Comparison of ENCODE assay signal across 8 mouse cellular contexts in genomic region chr7:130646762-130647139, GRCm38 (mm10).
DNase-seq lines count a peak whose midpoint lies in the region; ATAC-seq and TF ChIP-seq lines count a peak whose summit lies in the region.

No protein-coding gene starts in this region.

- ATAC-seq in embryonic facial prominence, embryonic 13.5 days (ENCODE audit: insufficient number of reproducible peaks, insufficient read depth, low FRiP score, low TSS enrichment, low read depth): peak; percentile 65
- ATAC-seq in heart, embryonic 15.5 days (replicated peaks; ENCODE audit: insufficient number of reproducible peaks, insufficient read depth, low FRiP score, low read depth): peak; percentile 76
- peak; percentile 61 for ATAC-seq in megakaryocyte progenitor cell, adult 5-6 weeks (replicated peaks; ENCODE audit: poor library complexity)

- no peaks in the 10 kb centered on the region for H3K9me3 ChIP-seq in embryonic facial prominence, embryonic 13.5 days
- H3K9me3 ChIP-seq in heart, embryonic 15.5 days (replicated peaks): no peaks in the 10 kb centered on the region

- H3K9ac ChIP-seq in embryonic facial prominence, embryonic 13.5 days: peak overlapping the region; percentile 90
- peak overlapping the region; percentile 96 for H3K9ac ChIP-seq in heart, embryonic 15.5 days

- DNase-seq in left cerebral cortex, adult 2 months (ENCODE audit: extremely low spot score in 1 of 2, low spot score in 2 of 2): no peak
- no peak for DNase-seq in left cerebral cortex, postnatal 36 days (ENCODE audit: low spot score in 2 of 2)
- DNase-seq in kidney, postnatal 14 days: peak; percentile 89
- DNase-seq in spleen, adult 18-20 months: peak; percentile 33 to 45
- no peak for DNase-seq in cerebellum, postnatal 4 days (ENCODE audit: low spot score in 2 of 2)

- H3K4me3 ChIP-seq in left cerebral cortex, adult 2 months: peak overlapping the region; percentile 54
- peak overlapping the region; percentile 70 for H3K4me3 ChIP-seq in embryonic facial prominence, embryonic 13.5 days
- H3K4me3 ChIP-seq in heart, embryonic 15.5 days: peak overlapping the region; percentile 69

- intact Hi-C loops in left cerebral cortex, adult 2 months (cut with DNase I): loop anchor here (5.0 kb wide), 1 partner anchor 99 kb away; no protein-coding TSS in a partner anchor
- intact Hi-C loops in left cerebral cortex, postnatal 36 days (cut with DNase I): no loop called here

- H3K4me1 ChIP-seq in embryonic facial prominence, embryonic 13.5 days: peaks cover 45% of the 10 kb centered on the region
- peaks cover 61% of the 10 kb centered on the region for H3K4me1 ChIP-seq in heart, embryonic 15.5 days (replicated peaks)

- no peaks in the 10 kb centered on the region for H3K36me3 ChIP-seq in embryonic facial prominence, embryonic 13.5 days
- H3K36me3 ChIP-seq in heart, embryonic 15.5 days: no peaks in the 10 kb centered on the region

- no peak for TF ChIP-seq CTCF in left cerebral cortex, adult 2 months (IDR thresholded peaks at IDR 0.05)

- under 1% methylated on average over 18 of the region's 18 CpGs for WGBS in embryonic facial prominence, embryonic 13.5 days
- WGBS in heart, embryonic 15.5 days: under 1% methylated on average over 18 of the region's 18 CpGs

- H3K27ac ChIP-seq in left cerebral cortex, adult 2 months: no peak overlapping the region; the same call in 1 of the 2 replicates
- H3K27ac ChIP-seq in embryonic facial prominence, embryonic 13.5 days: peak overlapping the region; percentile 96
- H3K27ac ChIP-seq in heart, embryonic 15.5 days: peak overlapping the region; percentile 99

- H3K4me2 ChIP-seq in embryonic facial prominence, embryonic 13.5 days: peak overlapping the region; percentile 87
- peak overlapping the region; percentile 87 for H3K4me2 ChIP-seq in heart, embryonic 15.5 days

- H3K27me3 ChIP-seq in embryonic facial prominence, embryonic 13.5 days: no peaks in the 10 kb centered on the region
- H3K27me3 ChIP-seq in heart, embryonic 15.5 days: no peaks in the 10 kb centered on the region

Comparison
In these comparisons a context has a peak if more than half of its experiments do, and no peak if none do; other contexts are left out.
1. DNase-seq: peak in kidney, postnatal 14 days (single experiment) and spleen, adult 18-20 months (2 of 2); none in left cerebral cortex, adult 2 months (0 of 2), left cerebral cortex, postnatal 36 days (0 of 2) and cerebellum, postnatal 4 days (0 of 2).
2. Peak in every context shown above with its lines, with median percentiles within 50 percentile points of each other: H3K4me3 ChIP-seq and ATAC-seq.